Mouse (Mus musculus) neural tube, embryonic 12.5 days (tissue): ENCODE data around the gene Rbm33. TPM values are rescaled to one million over a fixed set of nuclear protein-coding genes. Genes with fewer than 3 reads are reported as not detected.

ENCODE experiments used
- ATAC-seq: fragments of 200-750 bp; cut with Nextera tagmentation; 2 replicates; pipeline ENCODE4 v1.8.0; 2017; ENCODE audit warnings: low read depth, mild to moderate bottlenecking, moderate TSS enrichment, moderate library complexity; ENCODE audit not compliant: low FRiP score
- H3K27ac ChIP-seq: fragments of 300-500 bp; sonication (generic); 2 replicates; pipeline ENCODE4 v1.5.1; 2016
- H3K27me3 ChIP-seq: fragments of 300-500 bp; sonication (generic); replicated peaks from 2 replicates; pipeline ENCODE4 v1.6.1; 2016; ENCODE audit warnings: mild to moderate bottlenecking
- H3K36me3 ChIP-seq: fragments of 300-500 bp; sonication (generic); 2 replicates; pipeline ENCODE4 v1.6.1; 2016; ENCODE audit warnings: mild to moderate bottlenecking
- H3K4me1 ChIP-seq: fragments of 300-500 bp; sonication (generic); 2 replicates; pipeline ENCODE4 v1.6.1; 2016
- H3K4me2 ChIP-seq: fragments of 300-500 bp; sonication (generic); replicated peaks from 2 replicates; pipeline ENCODE4 v1.6.1; 2016; ENCODE audit warnings: mild to moderate bottlenecking
- H3K4me3 ChIP-seq: fragments of 300-500 bp; sonication (generic); 2 replicates; pipeline ENCODE4 v1.5.1; 2016
- H3K9ac ChIP-seq: fragments of 300-500 bp; sonication (generic); 2 replicates; pipeline ENCODE4 v1.6.1; 2016; ENCODE audit warnings: mild to moderate bottlenecking
- H3K9me3 ChIP-seq: fragments of 300-500 bp; sonication (generic); 2 replicates; pipeline ENCODE4 v1.6.1; 2016; ENCODE audit warnings: mild to moderate bottlenecking
- WGBS: fragments of 180-500 bp; shearing (Covaris S2); methylation state at CpG from one replicate; pipeline ENCODE4 v1.1.7; 2016; 5-methylcytosine and 5-hydroxymethylcytosine counted together
- polyA plus RNA-seq: library from polyadenylated mRNA; unstranded; fragments of >200 nt; fragmentation: Nextera tagmentation; extraction: Ambion mirVana; gene quantifications from 2 replicates; pipeline ENCODE4 v1.2.1, GENCODE M21; 2016

Rbm33 gene
- 22.5 and 23.9 TPM in 2 replicates for polyA plus RNA-seq

GRCm38 (mm10) chr5:28316722-28317245 is at the start of gene Rbm33:
Rbm33 (plus strand) TSS chr5:28317121.
- no peaks in the 10 kb centered on the region for H3K36me3 ChIP-seq
- ATAC-seq, result peak; percentile 92
- H3K4me3 ChIP-seq, result peak within 1 kb of the TSS; percentile 99
- peaks cover 17% of the 10 kb centered on the region; the same call in 1 of the 2 replicates for H3K4me1 ChIP-seq
- under 1% methylated on average over 72 of the region's 76 CpGs for WGBS
- H3K9me3 ChIP-seq, result no peaks in the 10 kb centered on the region
- peak within 1 kb of the TSS; percentile 74 for H3K4me2 ChIP-seq
- H3K9ac ChIP-seq, result peak within 1 kb of the TSS; percentile 100
- H3K27ac ChIP-seq, result peak within 1 kb of the TSS; percentile 100
- no peaks in the 10 kb centered on the region for H3K27me3 ChIP-seq

GRCm38 (mm10) chr5:28267576-28267975 is 49.3 kb upstream of the Rbm33 start:
- Histone ChIP-seq H3K4me2 (no peak overlapping the region), H3K4me1 (no peaks in the 10 kb centered on the region), H3K27me3 (no peaks in the 10 kb centered on the region), H3K4me3 (no peak overlapping the region), H3K9ac (no peak overlapping the region), H3K36me3 (no peaks in the 10 kb centered on the region), H3K27ac (no peak overlapping the region), H3K9me3 (no peaks in the 10 kb centered on the region)
- WGBS, result 56% methylated on average over 2 of the region's 2 CpGs
- no peak for ATAC-seq

- Histone ChIP-seq H3K4me2 (no peak overlapping the region), H3K9ac (no peak overlapping the region), H3K27me3 (no peaks in the 10 kb centered on the region), H3K27ac (no peak overlapping the region), H3K4me3 (no peak overlapping the region), H3K9me3 (no peaks in the 10 kb centered on the region), H3K4me1 (no peaks in the 10 kb centered on the region), H3K36me3 (no peaks in the 10 kb centered on the region)
- no peak for ATAC-seq
- WGBS, result 65% methylated on average over 6 of the region's 6 CpGs
Measured at GRCm38 (mm10) chr5:28269469-28269991, 47.4 kb upstream of the Rbm33 start.

DNA sequence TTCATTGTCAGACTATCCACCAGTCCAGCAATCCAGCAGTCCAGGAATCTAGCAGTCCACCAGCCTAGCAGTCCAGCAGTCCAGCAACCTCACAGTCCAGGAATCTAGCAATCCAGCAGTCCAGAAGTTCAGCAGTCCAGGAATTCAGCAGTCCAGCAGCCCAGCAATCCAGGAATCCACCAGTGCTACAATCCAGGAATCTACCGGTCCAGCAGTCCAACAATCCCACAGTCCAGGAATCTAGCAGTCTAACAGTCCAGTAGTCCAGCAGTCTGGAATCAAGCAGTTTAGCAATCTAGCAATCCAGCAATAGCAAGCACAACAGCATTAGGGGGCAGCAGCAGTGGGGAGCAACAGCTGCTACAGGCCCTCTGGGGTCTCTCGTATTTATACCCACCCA is 44.1 kb upstream of the Rbm33 start:
- Histone ChIP-seq H3K9ac (no peak overlapping the region), H3K27ac (no peak overlapping the region), H3K9me3 (no peaks in the 10 kb centered on the region), H3K27me3 (no peaks in the 10 kb centered on the region), H3K4me3 (no peak overlapping the region), H3K4me1 (no peaks in the 10 kb centered on the region), H3K36me3 (no peaks in the 10 kb centered on the region), H3K4me2 (no peak overlapping the region)
- WGBS, result 87% methylated on average over 2 of the region's 2 CpGs
- ATAC-seq, result no peak

GRCm38 (mm10) chr5:28277279-28277678 is 39.6 kb upstream of the Rbm33 start:
- Histone ChIP-seq H3K27me3 (no peaks in the 10 kb centered on the region), H3K27ac (no peak overlapping the region), H3K36me3 (no peaks in the 10 kb centered on the region), H3K4me2 (no peak overlapping the region), H3K9me3 (no peaks in the 10 kb centered on the region), H3K9ac (no peak overlapping the region), H3K4me3 (no peak overlapping the region), H3K4me1 (no peaks in the 10 kb centered on the region)
- ATAC-seq, result no peak
- 66% methylated on average over 2 of the region's 2 CpGs for WGBS

GRCm38 (mm10) chr5:28289111-28289510 is 27.8 kb upstream of the Rbm33 start:
- Histone ChIP-seq H3K36me3 (no peaks in the 10 kb centered on the region), H3K4me1 (no peaks in the 10 kb centered on the region; the same call in 1 of the 2 replicates), H3K27me3 (0 out of 2 replicates have a peak, but pooled peaks cover 4% of the 10 kb centered on the region), H3K4me2 (no peak overlapping the region), H3K9ac (no peak overlapping the region), H3K27ac (no peak overlapping the region), H3K4me3 (no peak overlapping the region), H3K9me3 (no peaks in the 10 kb centered on the region)
- 69% methylated on average over 3 of the region's 3 CpGs for WGBS
- ATAC-seq, result no peak

- Histone ChIP-seq H3K4me3 (no peak overlapping the region), H3K9ac (no peak overlapping the region), H3K9me3 (no peaks in the 10 kb centered on the region), H3K4me1 (no peaks in the 10 kb centered on the region; the same call in 1 of the 2 replicates), H3K36me3 (no peaks in the 10 kb centered on the region), H3K27ac (no peak overlapping the region), H3K27me3 (0 out of 2 replicates have a peak, but pooled peaks cover 4% of the 10 kb centered on the region), H3K4me2 (no peak overlapping the region)
- 26% methylated on average over 1 of the region's 1 CpGs for WGBS
- ATAC-seq, result no peak
Measured at GRCm38 (mm10) chr5:28290630-28291029, 26.3 kb upstream of the Rbm33 start.

DNA sequence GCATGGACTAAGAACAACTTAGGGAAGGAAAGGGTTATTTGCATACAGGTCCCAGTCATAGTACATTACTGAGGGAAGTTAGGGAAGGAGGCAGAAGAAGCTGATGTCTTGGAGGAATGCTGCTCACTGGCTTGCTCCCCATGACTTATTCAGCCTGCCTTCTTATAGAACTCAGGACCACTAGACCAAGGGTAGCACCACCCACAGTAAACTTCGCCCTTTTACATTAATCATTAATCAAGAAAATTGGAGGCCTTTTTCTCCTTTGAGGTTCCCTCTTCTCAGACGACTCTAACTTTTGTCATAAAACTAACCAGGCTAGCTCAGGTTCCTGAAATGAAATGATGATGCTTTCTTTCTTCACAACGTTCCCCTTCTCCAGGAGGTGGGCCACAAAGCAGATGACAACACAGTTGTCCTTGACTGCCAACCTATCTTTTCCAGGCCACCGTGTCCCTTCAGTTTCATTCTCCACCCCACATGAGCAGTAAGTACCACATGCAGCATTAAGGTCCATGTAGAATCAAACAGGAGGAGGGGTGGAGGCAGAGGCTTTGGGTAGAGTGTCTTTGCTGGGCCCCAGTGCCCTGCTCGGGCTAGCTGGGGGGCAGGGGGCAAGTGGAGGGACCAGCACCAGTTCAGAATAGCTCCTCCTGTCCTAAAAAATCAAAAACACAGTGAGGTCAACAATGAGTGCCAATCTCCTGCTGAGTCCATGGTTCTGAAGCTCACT is 25.6 kb upstream of the Rbm33 start:
- no peak for ATAC-seq
- no peak overlapping the region for H3K27ac ChIP-seq
- no peaks in the 10 kb centered on the region for H3K36me3 ChIP-seq
- no peaks in the 10 kb centered on the region for H3K9me3 ChIP-seq
- 78% methylated on average over 5 of the region's 5 CpGs for WGBS
- no peak overlapping the region for H3K9ac ChIP-seq
- no peak overlapping the region for H3K4me2 ChIP-seq
- no peaks in the 10 kb centered on the region; the same call in 1 of the 2 replicates for H3K4me1 ChIP-seq
- 0 out of 2 replicates have a peak, but pooled peaks cover 4% of the 10 kb centered on the region for H3K27me3 ChIP-seq
- no peak overlapping the region for H3K4me3 ChIP-seq

DNA sequence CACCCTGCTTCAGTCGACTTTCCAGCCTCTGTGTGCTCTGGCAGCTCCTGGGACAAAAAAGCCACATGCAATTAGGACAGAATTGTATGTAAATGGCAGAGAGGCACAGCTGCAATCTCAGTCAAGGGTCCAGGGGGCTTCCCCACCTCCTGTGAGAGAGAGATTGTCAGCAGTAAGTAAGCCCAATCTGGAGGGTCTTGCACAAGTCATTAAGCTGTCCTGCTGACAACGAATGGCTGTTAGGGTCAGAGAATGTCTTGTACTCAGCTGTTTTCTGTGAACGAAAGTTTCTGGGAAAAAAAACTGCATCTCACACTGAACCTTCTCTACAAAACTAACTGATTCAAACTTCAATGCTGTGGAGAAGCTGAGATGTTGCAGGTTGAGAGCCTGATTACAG is 24.6 kb upstream of the Rbm33 start:
- WGBS, result 25% methylated on average over 3 of the region's 3 CpGs
- Histone ChIP-seq H3K27ac (no peak overlapping the region), H3K9me3 (no peaks in the 10 kb centered on the region), H3K4me3 (no peak overlapping the region), H3K4me2 (no peak overlapping the region), H3K27me3 (0 out of 2 replicates have a peak, but pooled peaks cover 4% of the 10 kb centered on the region), H3K36me3 (no peaks in the 10 kb centered on the region), H3K9ac (no peak overlapping the region), H3K4me1 (no peaks in the 10 kb centered on the region; the same call in 1 of the 2 replicates)
- ATAC-seq, result no peak

- Histone ChIP-seq H3K27ac (no peak overlapping the region), H3K36me3 (no peaks in the 10 kb centered on the region), H3K4me1 (no peaks in the 10 kb centered on the region; the same call in 1 of the 2 replicates), H3K9me3 (no peaks in the 10 kb centered on the region), H3K27me3 (0 out of 2 replicates have a peak, but pooled peaks cover 4% of the 10 kb centered on the region), H3K9ac (no peak overlapping the region), H3K4me3 (no peak overlapping the region), H3K4me2 (no peak overlapping the region)
- 9% methylated on average over 6 of the region's 6 CpGs for WGBS
- no peak for ATAC-seq
Measured at GRCm38 (mm10) chr5:28293990-28294389, 22.9 kb upstream of the Rbm33 start.

- ATAC-seq, result no peak
- Histone ChIP-seq H3K4me1 (no peaks in the 10 kb centered on the region), H3K4me3 (no peak overlapping the region), H3K9ac (no peak overlapping the region), H3K9me3 (no peaks in the 10 kb centered on the region), H3K36me3 (no peaks in the 10 kb centered on the region), H3K4me2 (no peak overlapping the region), H3K27me3 (no peaks in the 10 kb centered on the region), H3K27ac (no peak overlapping the region)
- WGBS, result 87% methylated on average over 5 of the region's 5 CpGs
Measured at GRCm38 (mm10) chr5:28298161-28298560, 18.8 kb upstream of the Rbm33 start.

- no peaks in the 10 kb centered on the region for H3K9me3 ChIP-seq
- H3K36me3 ChIP-seq, result no peaks in the 10 kb centered on the region
- no peak overlapping the region for H3K9ac ChIP-seq
- ATAC-seq, result no peak
- WGBS, result 69% methylated on average over 3 of the region's 3 CpGs
- H3K27me3 ChIP-seq, result no peaks in the 10 kb centered on the region
- no peak overlapping the region for H3K4me2 ChIP-seq
- H3K4me3 ChIP-seq, result no peak overlapping the region
- H3K4me1 ChIP-seq, result no peaks in the 10 kb centered on the region
- no peak overlapping the region for H3K27ac ChIP-seq
Measured at GRCm38 (mm10) chr5:28298693-28299092, 18.2 kb upstream of the Rbm33 start.
